Mouse (Mus musculus): ENCODE data around the gene Kcnt1. TPM values are rescaled to one million over a fixed set of nuclear protein-coding genes. Genes with fewer than 3 reads are reported as not detected.

The Kcnt1 gene
- polyA plus RNA-seq, 1 experiment from 2014 or later = 2.2 TPM

Other genes with a start within 250 kb of the Kcnt1 start
- 0.20 and 0.30 TPM in 2 replicates for gene Ccdc183, start 246.1 kb upstream of the Kcnt1 start, polyA plus RNA-seq (2014; fragmentation: Nextera tagmentation; extraction: Ambion mirVana)
- 18.0 and 20.5 TPM in 2 replicates for gene Tmem141, start 241.7 kb upstream of the Kcnt1 start, polyA plus RNA-seq (2014; fragmentation: Nextera tagmentation; extraction: Ambion mirVana)
- 0.96 and 1.5 TPM in 2 replicates for gene Fcna, start 235.7 kb upstream of the Kcnt1 start, polyA plus RNA-seq (2014; fragmentation: Nextera tagmentation; extraction: Ambion mirVana)
- not detected in 2 replicates for gene Lcn8, start 210.6 kb upstream of the Kcnt1 start, polyA plus RNA-seq (2014; fragmentation: Nextera tagmentation; extraction: Ambion mirVana)
- not detected in 2 replicates for gene Lcn5, start 205.8 kb upstream of the Kcnt1 start, polyA plus RNA-seq (2014; fragmentation: Nextera tagmentation; extraction: Ambion mirVana)
- not detected in 2 replicates for gene Lcn6, start 186.9 kb upstream of the Kcnt1 start, polyA plus RNA-seq (2014; fragmentation: Nextera tagmentation; extraction: Ambion mirVana)
- not detected in 2 replicates for gene Lcn10, start 181.0 kb upstream of the Kcnt1 start, polyA plus RNA-seq (2014; fragmentation: Nextera tagmentation; extraction: Ambion mirVana)
- not detected in 2 replicates for gene Obp2a, start 163.7 kb upstream of the Kcnt1 start, polyA plus RNA-seq (2014; fragmentation: Nextera tagmentation; extraction: Ambion mirVana)
- 64.5 and 68.2 TPM in 2 replicates for gene Bmyc, start 157.0 kb upstream of the Kcnt1 start, polyA plus RNA-seq (2014; fragmentation: Nextera tagmentation; extraction: Ambion mirVana)
- gene Obp2b, start 126.7 kb upstream of the Kcnt1 start, polyA plus RNA-seq (2014; fragmentation: Nextera tagmentation; extraction: Ambion mirVana) = not detected in 2 replicates
- not detected in 2 replicates for gene Lcn3, start 98.2 kb upstream of the Kcnt1 start, polyA plus RNA-seq (2014; fragmentation: Nextera tagmentation; extraction: Ambion mirVana)
- not detected in 2 replicates for gene Lcn11, start 86.7 kb upstream of the Kcnt1 start, polyA plus RNA-seq (2014; fragmentation: Nextera tagmentation; extraction: Ambion mirVana)
- gene Gm13539, start 81.5 kb upstream of the Kcnt1 start, polyA plus RNA-seq (2014; fragmentation: Nextera tagmentation; extraction: Ambion mirVana) = not detected in 2 replicates
- not detected in 2 replicates for gene Glt6d1, start 47.9 kb upstream of the Kcnt1 start, polyA plus RNA-seq (2014; fragmentation: Nextera tagmentation; extraction: Ambion mirVana)
- not detected in 2 replicates for gene Lcn9, start 40.6 kb upstream of the Kcnt1 start, polyA plus RNA-seq (2014; fragmentation: Nextera tagmentation; extraction: Ambion mirVana)
- gene Sohlh1, start 16.5 kb upstream of the Kcnt1 start, polyA plus RNA-seq (2014; fragmentation: Nextera tagmentation; extraction: Ambion mirVana) = not detected in 2 replicates
- gene Camsap1, start 119.5 kb downstream of the Kcnt1 start, polyA plus RNA-seq (2014; fragmentation: Nextera tagmentation; extraction: Ambion mirVana) = 60.4 and 62.1 TPM in 2 replicates
- gene Ubac1, start 158.0 kb downstream of the Kcnt1 start, polyA plus RNA-seq (2014; fragmentation: Nextera tagmentation; extraction: Ambion mirVana) = 107 and 114 TPM in 2 replicates

Measured in neural tube, embryonic 11.5 days (tissue).